Mouse (Mus musculus): ENCODE measurements at regions not wholly inside any gene's neighbourhood (a gene's known extent, or its start where the extent isn't known, plus 50 kb on each side); places are given as distances from the start of the nearest gene placed in this dataset.
A peak's percentile ranks its signal among the peaks of the same experiment; 100 is the strongest.

GRCm38 (mm10) chr14:31946032-31946431, 82.8 kb upstream of the Galnt15 start:
- no peak overlapping the region for H3K4me3 ChIP-seq
- H3K36me3 ChIP-seq (ENCODE audit: poor library complexity, severe bottlenecking) = no peaks in the 10 kb centered on the region
- peak; percentile 76; the same call in 1 of the 2 replicates for ATAC-seq
- H3K4me1 ChIP-seq = peaks cover 12% of the 10 kb centered on the region; the same call in 1 of the 2 replicates
- no peaks in the 10 kb centered on the region for H3K27me3 ChIP-seq
- H3K9ac ChIP-seq = no peak overlapping the region
- WGBS = 50% methylated on average over 1 of the region's 1 CpGs
- peak overlapping the region; percentile 75; the same call in 1 of the 2 replicates for H3K27ac ChIP-seq
- no peak overlapping the region for H3K4me2 ChIP-seq
- no peaks in the 10 kb centered on the region for H3K9me3 ChIP-seq (replicated peaks)

DNA sequence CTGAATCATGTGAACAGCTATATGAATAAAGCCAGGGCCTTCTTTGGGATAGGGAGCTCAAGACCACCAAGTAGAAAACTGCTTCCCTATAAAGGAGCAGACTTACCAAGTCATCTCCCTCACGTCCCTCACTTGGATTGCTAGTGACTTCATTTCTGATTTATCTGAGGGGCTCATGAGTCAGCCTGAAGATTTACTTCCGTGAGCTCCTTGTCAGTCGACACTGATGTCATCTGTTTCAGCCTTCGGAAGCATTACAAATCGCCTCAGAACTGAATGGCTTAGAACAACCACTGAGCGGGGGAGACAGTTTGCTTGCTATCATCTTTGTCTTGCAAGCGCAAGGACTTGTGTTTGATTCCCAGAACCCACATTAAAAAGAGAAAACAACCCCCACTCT, 81.5 kb upstream of the Galnt15 start:
- peak overlapping the region; percentile 27; the same call in 1 of the 2 replicates for H3K27ac ChIP-seq
- H3K27me3 ChIP-seq = no peaks in the 10 kb centered on the region
- peaks cover 12% of the 10 kb centered on the region; the same call in 1 of the 2 replicates for H3K4me1 ChIP-seq
- WGBS = 26% methylated on average over 7 of the region's 7 CpGs
- no peak overlapping the region for H3K4me3 ChIP-seq
- H3K4me2 ChIP-seq = no peak overlapping the region
- H3K9me3 ChIP-seq (replicated peaks) = no peaks in the 10 kb centered on the region
- H3K9ac ChIP-seq = no peak overlapping the region
- no peaks in the 10 kb centered on the region for H3K36me3 ChIP-seq (ENCODE audit: poor library complexity, severe bottlenecking)
- ATAC-seq = no peak; the same call in 1 of the 2 replicates

- Histone ChIP-seq H3K4me3 (no peak overlapping the region), H3K9ac (no peak overlapping the region), H3K36me3 (ENCODE audit: poor library complexity, severe bottlenecking) (no peaks in the 10 kb centered on the region), H3K27ac (no peak overlapping the region), H3K27me3 (no peaks in the 10 kb centered on the region), H3K4me2 (no peak overlapping the region), H3K4me1 (peaks cover 6% of the 10 kb centered on the region; the same call in 1 of the 2 replicates), H3K9me3 (replicated peaks) (no peaks in the 10 kb centered on the region)
- ATAC-seq = no peak
- WGBS = 82% methylated on average over 3 of the region's 3 CpGs
These were observed 76.9 kb upstream of the Galnt15 start for GRCm38 (mm10) chr14:31951894-31952293.

DNA sequence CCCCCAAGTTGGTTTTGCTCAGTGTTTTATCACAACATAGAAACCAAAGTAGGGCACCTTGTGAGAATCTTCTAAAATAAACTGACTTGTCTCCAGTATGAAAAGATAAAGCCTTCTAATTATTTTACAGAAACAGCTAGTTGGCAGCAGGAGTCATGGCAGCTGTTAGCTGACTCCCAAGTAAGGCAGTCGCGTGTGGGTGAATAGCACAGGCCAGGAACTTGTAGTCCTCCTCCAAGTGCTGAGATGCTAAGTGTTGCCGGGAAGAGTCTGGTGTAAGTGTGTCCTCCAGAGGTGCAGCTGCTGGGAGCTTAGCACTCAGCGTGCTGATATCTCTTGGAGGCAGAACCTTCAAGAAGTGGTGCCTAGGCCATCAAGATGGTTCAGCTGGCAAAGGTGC, 75.0 kb upstream of the Galnt15 start:
- Histone ChIP-seq H3K4me3 (no peak overlapping the region), H3K27ac (no peak overlapping the region), H3K4me2 (no peak overlapping the region), H3K27me3 (no peaks in the 10 kb centered on the region), H3K36me3 (ENCODE audit: poor library complexity, severe bottlenecking) (no peaks in the 10 kb centered on the region), H3K9me3 (replicated peaks) (no peaks in the 10 kb centered on the region), H3K4me1 (no peaks in the 10 kb centered on the region), H3K9ac (no peak overlapping the region)
- 84% methylated on average over 4 of the region's 4 CpGs for WGBS
- ATAC-seq = no peak

DNA sequence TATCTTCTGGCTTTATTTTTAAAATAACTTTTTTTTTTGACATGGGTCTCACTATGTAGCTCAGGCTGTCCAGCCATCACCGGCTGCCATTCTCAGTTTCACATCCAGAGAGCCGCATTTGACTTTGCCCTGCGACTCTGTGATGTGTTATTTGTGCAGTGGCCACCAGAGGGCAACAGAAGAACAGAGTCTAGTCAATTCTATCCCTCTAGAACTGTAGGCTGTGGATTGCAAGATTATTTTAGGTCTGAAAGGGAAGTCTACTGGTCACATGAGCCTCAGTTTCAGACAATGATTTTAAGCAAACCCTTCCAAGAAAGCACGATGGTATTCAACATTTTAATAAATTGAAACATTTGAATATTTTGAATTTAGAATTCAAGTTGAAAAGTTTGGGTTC, 73.8 kb upstream of the Galnt15 start:
- H3K36me3 ChIP-seq (ENCODE audit: poor library complexity, severe bottlenecking) = no peaks in the 10 kb centered on the region
- no peak overlapping the region for H3K9ac ChIP-seq
- H3K9me3 ChIP-seq (replicated peaks) = no peaks in the 10 kb centered on the region
- no peak overlapping the region for H3K27ac ChIP-seq
- 2% methylated on average over 4 of the region's 4 CpGs for WGBS
- peak; percentile 82 for ATAC-seq
- no peak overlapping the region for H3K4me2 ChIP-seq
- H3K27me3 ChIP-seq = no peaks in the 10 kb centered on the region
- H3K4me3 ChIP-seq = no peak overlapping the region
- H3K4me1 ChIP-seq = no peaks in the 10 kb centered on the region

GRCm38 (mm10) chr14:31957211-31957638, 71.6 kb upstream of the Galnt15 start:
- H3K4me1 ChIP-seq = no peaks in the 10 kb centered on the region
- no peak for ATAC-seq
- H3K4me3 ChIP-seq = no peak overlapping the region
- H3K27ac ChIP-seq = no peak overlapping the region
- H3K27me3 ChIP-seq = no peaks in the 10 kb centered on the region
- H3K36me3 ChIP-seq (ENCODE audit: poor library complexity, severe bottlenecking) = no peaks in the 10 kb centered on the region
- no peak overlapping the region for H3K9ac ChIP-seq
- 92% methylated on average over 10 of the region's 10 CpGs for WGBS
- H3K4me2 ChIP-seq = no peak overlapping the region
- H3K9me3 ChIP-seq (replicated peaks) = no peaks in the 10 kb centered on the region

- Histone ChIP-seq H3K9me3 (replicated peaks) (no peaks in the 10 kb centered on the region), H3K4me1 (0 out of 2 replicates have a peak, but pooled peaks cover 3% of the 10 kb centered on the region), H3K4me2 (no peak overlapping the region), H3K36me3 (ENCODE audit: poor library complexity, severe bottlenecking) (no peaks in the 10 kb centered on the region), H3K27me3 (no peaks in the 10 kb centered on the region), H3K9ac (no peak overlapping the region), H3K27ac (no peak overlapping the region), H3K4me3 (no peak overlapping the region)
- WGBS = 94% methylated on average over 9 of the region's 9 CpGs
- ATAC-seq = no peak
These were observed 68.5 kb upstream of the Galnt15 start for GRCm38 (mm10) chr14:31960201-31960854.

DNA sequence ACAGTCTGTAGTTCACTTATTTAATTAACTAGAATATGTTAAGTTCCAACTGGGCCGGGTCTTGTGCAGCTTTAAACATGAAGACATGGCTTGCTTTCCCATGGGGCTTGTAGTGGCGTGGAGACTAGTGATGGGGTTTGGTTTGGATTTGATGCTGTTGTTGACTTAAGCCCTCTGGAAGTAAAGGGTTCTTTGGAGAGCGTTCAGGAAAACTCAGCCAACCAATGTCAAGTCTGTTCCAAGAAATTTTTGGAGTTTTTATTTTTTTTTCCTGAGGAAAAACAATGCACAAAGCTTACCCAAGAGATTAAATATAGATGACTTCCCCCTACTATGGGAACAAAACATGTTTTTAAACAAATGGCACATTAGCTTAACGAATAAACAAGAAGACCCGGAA, 67.3 kb upstream of the Galnt15 start:
- Histone ChIP-seq H3K9me3 (replicated peaks) (no peaks in the 10 kb centered on the region), H3K9ac (no peak overlapping the region), H3K27ac (no peak overlapping the region), H3K27me3 (no peaks in the 10 kb centered on the region), H3K36me3 (ENCODE audit: poor library complexity, severe bottlenecking) (no peaks in the 10 kb centered on the region), H3K4me2 (no peak overlapping the region), H3K4me3 (no peak overlapping the region), H3K4me1 (0 out of 2 replicates have a peak, but pooled peaks cover 3% of the 10 kb centered on the region)
- 91% methylated on average over 5 of the region's 5 CpGs for WGBS
- ATAC-seq = no peak

DNA sequence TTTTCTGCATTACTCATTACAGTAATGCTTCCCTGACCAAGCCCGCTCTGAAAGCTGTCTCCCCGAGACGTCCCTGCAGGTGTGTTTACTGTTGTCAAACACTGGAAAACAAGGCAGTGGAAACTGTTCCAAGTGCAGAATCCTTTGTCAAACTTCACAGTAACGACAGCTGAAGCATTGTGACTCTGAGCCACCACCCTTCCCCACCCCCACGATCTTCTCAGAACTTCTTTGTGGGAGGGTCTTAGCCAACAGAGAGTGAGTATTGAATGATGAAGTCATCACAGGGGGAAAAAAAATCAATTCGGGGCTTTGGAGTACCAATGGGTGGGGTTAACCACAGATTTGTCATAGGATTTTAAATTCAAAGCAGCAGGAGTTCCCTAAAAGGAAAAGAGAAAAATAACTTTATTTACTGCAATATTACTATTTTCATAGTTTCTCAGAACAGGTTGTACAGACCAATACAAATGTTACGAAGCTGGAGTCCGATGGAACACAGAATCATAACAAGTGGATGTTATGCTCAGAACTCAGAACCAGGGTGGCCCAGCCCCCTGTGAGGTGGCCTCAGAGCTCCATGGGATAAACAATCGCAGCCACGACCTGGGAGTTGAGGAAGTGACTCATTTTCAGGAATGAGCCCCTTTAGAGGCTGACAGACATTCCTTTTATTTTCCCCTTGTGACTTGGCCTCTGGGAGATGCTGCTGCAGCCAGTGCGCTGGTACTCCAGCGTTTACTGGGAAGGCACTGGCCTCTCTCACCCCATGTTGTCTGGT, 65.5 kb upstream of the Galnt15 start:
- H3K9ac ChIP-seq = no peak overlapping the region
- no peak for ATAC-seq
- no peak overlapping the region for H3K4me3 ChIP-seq
- H3K27ac ChIP-seq = no peak overlapping the region
- H3K36me3 ChIP-seq (ENCODE audit: poor library complexity, severe bottlenecking) = no peaks in the 10 kb centered on the region
- no peaks in the 10 kb centered on the region for H3K27me3 ChIP-seq
- no peaks in the 10 kb centered on the region for H3K9me3 ChIP-seq (replicated peaks)
- 50% methylated on average over 12 of the region's 12 CpGs for WGBS
- H3K4me2 ChIP-seq = no peak overlapping the region
- 0 out of 2 replicates have a peak, but pooled peaks cover 3% of the 10 kb centered on the region for H3K4me1 ChIP-seq

DNA sequence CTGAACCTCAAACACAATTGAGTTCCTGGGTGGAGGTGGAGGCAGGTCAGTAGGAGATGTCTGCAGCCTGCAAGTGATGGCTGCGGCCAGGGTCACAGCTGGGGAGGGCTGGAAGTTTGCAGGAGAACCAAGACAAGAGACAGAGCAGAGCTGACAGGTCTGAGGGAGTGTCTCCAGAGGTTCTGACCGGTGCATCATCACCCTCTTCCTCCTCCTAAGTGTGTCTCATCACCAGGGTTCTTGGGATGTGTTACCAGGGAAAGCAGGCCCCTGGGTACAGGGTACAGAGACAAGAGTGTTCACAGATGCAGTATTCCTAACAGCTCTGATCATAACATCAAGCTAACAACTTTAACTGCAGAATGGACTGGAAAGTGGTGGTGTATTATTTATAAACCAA, 64.7 kb upstream of the Galnt15 start:
- H3K4me3 ChIP-seq = no peak overlapping the region
- H3K9ac ChIP-seq = no peak overlapping the region
- H3K4me2 ChIP-seq = no peak overlapping the region
- no peaks in the 10 kb centered on the region for H3K27me3 ChIP-seq
- 68% methylated on average over 2 of the region's 2 CpGs for WGBS
- no peaks in the 10 kb centered on the region for H3K36me3 ChIP-seq (ENCODE audit: poor library complexity, severe bottlenecking)
- ATAC-seq = no peak
- no peaks in the 10 kb centered on the region for H3K9me3 ChIP-seq (replicated peaks)
- H3K4me1 ChIP-seq = 0 out of 2 replicates have a peak, but pooled peaks cover 3% of the 10 kb centered on the region
- H3K27ac ChIP-seq = no peak overlapping the region

- Histone ChIP-seq H3K4me2 (no peak overlapping the region), H3K9ac (no peak overlapping the region), H3K4me1 (0 out of 2 replicates have a peak, but pooled peaks cover 3% of the 10 kb centered on the region), H3K4me3 (no peak overlapping the region), H3K27ac (no peak overlapping the region), H3K9me3 (replicated peaks) (no peaks in the 10 kb centered on the region), H3K27me3 (no peaks in the 10 kb centered on the region), H3K36me3 (ENCODE audit: poor library complexity, severe bottlenecking) (no peaks in the 10 kb centered on the region)
- ATAC-seq = no peak
- WGBS = 85% methylated on average over 4 of the region's 4 CpGs
These were observed 64.0 kb upstream of the Galnt15 start for GRCm38 (mm10) chr14:31964831-31965230.

GRCm38 (mm10) chr14:31969531-31969930, 59.3 kb upstream of the Galnt15 start:
- Histone ChIP-seq H3K4me2 (no peak overlapping the region), H3K4me1 (no peaks in the 10 kb centered on the region), H3K9ac (no peak overlapping the region), H3K36me3 (ENCODE audit: poor library complexity, severe bottlenecking) (no peaks in the 10 kb centered on the region), H3K27me3 (no peaks in the 10 kb centered on the region), H3K4me3 (no peak overlapping the region), H3K9me3 (replicated peaks) (no peaks in the 10 kb centered on the region), H3K27ac (no peak overlapping the region)
- no peak for ATAC-seq
- WGBS = 81% methylated on average over 4 of the region's 4 CpGs

Data from forebrain, embryonic 13.5 days (tissue).